ENCODE assay signal across 28 mouse cellular contexts in the genomic region with DNA sequence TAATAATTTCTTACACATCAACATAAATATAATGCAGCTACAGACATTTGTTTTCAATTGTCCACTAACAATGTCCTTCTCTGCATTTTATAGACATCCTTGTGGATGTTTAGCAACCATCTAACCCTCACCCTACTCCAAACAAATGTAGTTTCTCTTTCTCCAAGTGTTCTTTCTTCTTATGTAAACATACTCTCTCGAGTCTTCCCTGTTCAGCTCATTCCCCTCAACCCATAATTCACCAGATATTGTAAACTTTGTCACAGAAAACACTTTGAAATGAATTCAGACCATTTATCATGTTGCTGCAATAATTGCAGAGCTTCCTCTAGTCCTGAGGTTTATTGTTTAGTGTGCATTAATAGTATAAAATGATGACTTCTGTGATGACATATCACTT.
"Had no signal": no experiment of that assay in that cellular context is flagged by ENCODE, and none has a peak within 500 bp of the region (broad histone marks: within the 10 kb centered on the region; RNA-seq: fewer than 3 reads in every experiment).

No protein-coding gene starts in this region.

- H3K27me3 ChIP-seq: embryonic facial prominence, embryonic 12.5 days; embryonic facial prominence, embryonic 13.5 days; embryonic facial prominence, embryonic 15.5 days; forebrain, embryonic 12.5 days; forebrain, embryonic 13.5 days; forebrain, embryonic 15.5 days had no signal

- H3K27ac ChIP-seq: embryonic facial prominence, embryonic 10.5 days; embryonic facial prominence, embryonic 12.5 days; embryonic facial prominence, embryonic 13.5 days; embryonic facial prominence, embryonic 15.5 days; forebrain, embryonic 10.5 days; forebrain, embryonic 12.5 days; forebrain, embryonic 13.5 days; forebrain, embryonic 15.5 days; gastrocnemius, adult 2 months had no signal

- DNase-seq: cerebellum, adult 2 months; cerebellum, adult 8-10 months; cerebellum, adult 9-10 months; cerebellum, adult 9-11 months; cerebellum, postnatal 10 days; cerebellum, postnatal 14 days; cerebellum, postnatal 25 days; cerebellum, postnatal 36 days; embryo, embryonic 11 days; forebrain, postnatal 0 days; gastrocnemius, adult 2 months; gastrocnemius, postnatal 10 days; gastrocnemius, postnatal 14 days; gastrocnemius, postnatal 25 days; gastrocnemius, postnatal 36 days; heart, adult 11 months; heart, adult 18-20 months had no signal

- H3K4me3 ChIP-seq: embryonic facial prominence, embryonic 10.5 days; embryonic facial prominence, embryonic 12.5 days; embryonic facial prominence, embryonic 13.5 days; embryonic facial prominence, embryonic 15.5 days; erythroblast, embryonic 14.5 days; forebrain, embryonic 10.5 days; forebrain, embryonic 12.5 days; forebrain, embryonic 13.5 days; forebrain, embryonic 15.5 days; gastrocnemius, adult 2 months had no signal

- H3K4me1 ChIP-seq: embryonic facial prominence, embryonic 10.5 days; embryonic facial prominence, embryonic 12.5 days; embryonic facial prominence, embryonic 13.5 days; embryonic facial prominence, embryonic 15.5 days; forebrain, embryonic 10.5 days; forebrain, embryonic 12.5 days; forebrain, embryonic 13.5 days; forebrain, embryonic 15.5 days had no signal

- H3K9ac ChIP-seq: embryonic facial prominence, embryonic 12.5 days; embryonic facial prominence, embryonic 13.5 days; embryonic facial prominence, embryonic 15.5 days; forebrain, embryonic 12.5 days; forebrain, embryonic 13.5 days; forebrain, embryonic 15.5 days; forebrain, postnatal 0 days had no signal

- ATAC-seq: forebrain, embryonic 13.5 days; forebrain, embryonic 14.5 days; forebrain, embryonic 15.5 days; forebrain, embryonic 16.5 days; forebrain, postnatal 0 days had no signal

- H3K36me3 ChIP-seq: embryonic facial prominence, embryonic 10.5 days; embryonic facial prominence, embryonic 12.5 days; embryonic facial prominence, embryonic 13.5 days; embryonic facial prominence, embryonic 15.5 days; forebrain, embryonic 10.5 days; forebrain, embryonic 12.5 days; forebrain, embryonic 15.5 days had no signal

- H3K9me3 ChIP-seq: embryonic facial prominence, embryonic 10.5 days; embryonic facial prominence, embryonic 12.5 days; embryonic facial prominence, embryonic 13.5 days; embryonic facial prominence, embryonic 15.5 days; forebrain, embryonic 10.5 days; forebrain, embryonic 12.5 days; forebrain, embryonic 13.5 days; forebrain, embryonic 15.5 days had no signal

- H3K4me2 ChIP-seq: embryonic facial prominence, embryonic 12.5 days; embryonic facial prominence, embryonic 13.5 days; embryonic facial prominence, embryonic 15.5 days; forebrain, embryonic 12.5 days; forebrain, embryonic 13.5 days; forebrain, embryonic 15.5 days had no signal
